Mouse (Mus musculus) urinary bladder, postnatal 4 days (tissue): ENCODE data around the gene Acta1.

ENCODE experiments used
- DNase-seq, 2 experiments: peaks; one replicate each; pipeline ENCODE4 v3.0.0; 2021 to 2022; ENCODE audit warnings: low spot score in 2 of 2

The Acta1 gene

GRCm38 (mm10) chr8:123894502-123895097 is at the start of gene Acta1:
Acta1 (minus strand) TSS chr8:123894751.
- DNase-seq = no peak

DNA sequence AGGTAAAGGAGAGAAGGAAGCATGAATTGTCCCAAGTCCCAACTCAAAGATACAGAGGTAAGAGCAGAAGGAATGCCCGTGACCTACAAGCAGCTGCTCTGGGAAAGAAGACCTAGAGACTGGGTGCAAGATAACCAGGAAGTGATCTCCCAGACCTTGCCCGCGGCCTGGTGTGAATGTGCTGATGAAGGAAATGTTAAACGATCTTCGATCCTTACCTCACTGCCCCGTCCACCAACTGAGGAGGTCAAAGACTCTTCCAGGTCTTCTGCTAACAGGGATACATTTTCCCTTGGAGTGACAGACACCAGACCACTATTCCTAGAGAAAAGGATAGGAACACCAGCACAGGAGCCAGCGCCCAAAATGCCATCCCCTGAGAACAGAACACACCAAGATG is 34.5 kb upstream of the Acta1 start:
- no peak for DNase-seq

DNA sequence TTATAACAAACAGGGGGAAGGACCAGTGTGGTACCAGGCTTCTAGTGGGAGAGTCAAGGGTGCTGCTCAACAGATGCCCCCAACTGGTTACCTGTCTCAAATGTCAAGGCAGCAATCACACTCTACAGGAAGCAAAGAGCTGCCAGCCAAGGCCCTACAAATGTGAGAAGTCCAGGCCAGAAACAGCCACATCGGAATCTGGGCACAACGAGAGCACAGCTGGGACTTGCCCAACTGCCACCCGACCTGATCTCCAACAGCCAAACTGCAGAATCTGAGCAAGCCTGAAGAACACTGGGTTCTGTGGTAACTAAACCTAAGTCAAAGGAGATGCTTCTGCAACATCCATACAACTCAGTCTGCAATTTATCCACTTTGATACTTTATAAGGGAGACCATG is 31.1 kb upstream of the Acta1 start:
- DNase-seq = no peak

- peak; percentile 72 to 80 for DNase-seq
Measured at GRCm38 (mm10) chr8:123924719-123925118, 30.2 kb upstream of the Acta1 start.

- DNase-seq = no peak
Measured at GRCm38 (mm10) chr8:123914635-123915034, 20.1 kb upstream of the Acta1 start.

DNA sequence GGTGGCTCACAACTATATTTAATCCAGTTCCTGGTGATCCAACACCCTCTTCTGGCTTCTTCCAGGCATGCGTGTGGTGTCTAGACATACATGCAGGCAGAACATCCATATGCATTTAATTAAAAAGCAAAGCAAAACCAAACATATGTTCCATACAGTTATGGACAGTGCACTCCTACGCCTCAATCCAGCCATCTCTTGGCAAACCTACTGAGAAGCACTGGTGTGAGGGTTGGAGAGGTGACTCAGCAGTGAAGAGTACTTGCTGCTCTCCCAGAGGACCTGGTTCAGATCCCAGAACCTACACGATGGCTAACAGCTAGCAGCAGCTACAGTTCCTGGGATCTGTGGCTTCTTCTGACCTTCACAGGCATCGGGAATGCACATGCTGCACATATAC is 17.7 kb upstream of the Acta1 start:
- no peak for DNase-seq

- no peak for DNase-seq
Measured at GRCm38 (mm10) chr8:123907604-123908003, 13.1 kb upstream of the Acta1 start.

DNA sequence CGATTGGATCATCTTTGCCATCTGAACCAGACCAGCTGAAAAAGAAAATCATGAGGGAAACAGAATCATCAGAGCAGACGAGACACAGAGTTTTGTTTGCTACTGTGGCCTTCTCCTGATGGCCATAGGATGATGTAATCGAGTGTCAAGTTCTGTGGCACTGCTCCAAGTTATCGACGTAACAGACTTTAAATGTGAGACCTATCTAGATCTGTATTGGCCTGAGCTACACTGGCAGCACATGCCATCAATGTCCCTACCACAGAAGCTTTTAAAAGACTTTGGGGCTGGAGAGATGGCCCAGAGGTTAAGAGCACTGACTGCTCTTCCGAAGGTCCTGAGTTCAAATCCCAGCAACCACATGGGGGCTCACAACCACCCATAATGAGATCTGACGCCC is 8.1 kb upstream of the Acta1 start:
- DNase-seq = no peak

DNA sequence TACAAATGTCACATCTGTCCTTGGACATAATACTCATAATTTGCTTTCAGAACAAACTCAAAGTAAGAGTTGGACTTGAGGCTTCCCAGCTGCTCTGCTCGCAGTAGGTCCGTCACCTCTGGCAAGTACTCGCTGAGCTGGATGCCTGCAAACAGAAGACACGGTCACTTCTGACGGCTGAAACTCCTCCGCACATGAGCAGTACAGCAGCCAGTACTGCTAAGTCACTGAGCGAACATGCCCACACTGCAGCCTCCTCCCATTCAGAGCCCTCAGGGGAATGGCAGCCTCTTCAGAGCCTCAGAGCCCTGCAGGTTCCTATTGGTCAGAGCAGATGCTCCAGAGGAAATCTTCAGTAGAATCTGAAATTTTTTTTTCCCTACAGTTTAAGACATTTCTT is 4.8 kb upstream of the Acta1 start:
- DNase-seq = no peak

DNA sequence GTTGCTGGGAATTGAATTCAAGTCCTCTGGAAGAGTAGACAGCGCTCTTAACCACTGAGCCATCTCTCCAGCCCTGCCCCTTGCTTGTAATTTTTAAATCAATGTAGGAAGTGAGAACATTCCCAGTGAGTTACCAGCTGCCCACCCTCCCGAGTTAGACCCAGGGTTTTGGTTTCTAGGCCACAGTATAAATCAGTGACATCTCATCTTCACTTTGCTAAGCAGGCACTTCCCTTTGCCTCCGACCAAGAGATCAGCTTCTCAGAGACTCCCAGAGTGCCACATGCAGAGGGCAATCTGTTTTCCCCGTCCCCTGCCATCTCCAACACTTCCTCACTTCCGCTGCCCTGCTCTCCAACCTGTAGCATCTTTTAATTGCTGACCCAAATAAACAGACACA is 4.0 kb upstream of the Acta1 start:
- DNase-seq = no peak

DNA sequence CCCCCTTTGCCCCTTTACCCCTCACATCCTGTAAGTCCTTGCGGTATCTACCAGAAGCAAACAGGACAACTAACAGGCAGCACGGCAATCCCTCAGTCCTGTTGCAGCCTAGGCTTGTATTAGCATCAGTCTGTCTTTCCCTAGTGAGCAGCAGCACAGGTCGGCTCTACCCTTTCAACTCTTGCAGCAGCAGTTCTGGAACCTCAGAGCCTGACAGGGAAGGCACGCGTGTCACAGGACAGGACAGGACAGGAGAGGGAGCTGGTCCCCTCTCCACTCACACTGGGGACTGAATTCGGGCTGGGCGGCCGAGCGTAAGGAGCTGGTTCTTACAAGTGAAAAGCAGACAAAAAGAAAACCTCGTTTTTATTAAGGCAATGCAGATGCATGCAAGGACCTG is 2.2 kb upstream of the Acta1 start:
- DNase-seq = no peak

GRCm38 (mm10) chr8:123896366-123896761 is 1.8 kb upstream of the Acta1 start:
- DNase-seq = no peak

DNA sequence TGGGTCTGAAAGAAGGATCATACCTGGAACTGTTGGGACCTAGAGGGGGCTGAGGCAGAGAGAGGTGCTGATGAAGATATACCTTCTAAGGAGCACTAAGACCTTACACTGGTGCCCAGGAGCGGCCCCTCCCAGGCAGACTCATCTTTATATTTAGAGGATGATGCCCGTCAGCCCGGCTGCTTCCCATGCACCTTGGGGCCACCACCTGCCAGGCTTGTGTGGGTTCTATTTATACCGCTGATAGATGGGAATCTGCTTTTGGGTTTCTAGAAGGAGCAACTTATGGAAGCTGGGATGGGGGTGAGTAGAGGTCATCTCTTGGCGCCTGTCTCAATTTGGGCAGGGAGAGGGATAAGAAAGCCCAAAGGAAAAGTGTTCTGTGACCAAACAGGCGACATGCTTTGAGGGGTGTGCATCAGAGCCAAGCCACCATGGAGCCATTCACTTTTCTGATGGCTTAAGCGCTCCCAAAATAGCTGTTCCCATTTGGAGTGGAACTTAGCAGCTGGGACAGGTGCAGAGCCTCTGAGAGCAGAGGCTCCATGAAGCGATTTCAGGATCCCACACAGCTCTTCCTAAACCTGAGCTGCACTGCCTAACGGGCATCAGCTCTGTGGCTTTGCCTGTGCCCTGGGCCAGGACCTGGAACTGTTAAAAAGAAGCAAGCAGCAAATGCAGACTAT is 1.3 kb upstream of the Acta1 start:
- no peak for DNase-seq

DNA sequence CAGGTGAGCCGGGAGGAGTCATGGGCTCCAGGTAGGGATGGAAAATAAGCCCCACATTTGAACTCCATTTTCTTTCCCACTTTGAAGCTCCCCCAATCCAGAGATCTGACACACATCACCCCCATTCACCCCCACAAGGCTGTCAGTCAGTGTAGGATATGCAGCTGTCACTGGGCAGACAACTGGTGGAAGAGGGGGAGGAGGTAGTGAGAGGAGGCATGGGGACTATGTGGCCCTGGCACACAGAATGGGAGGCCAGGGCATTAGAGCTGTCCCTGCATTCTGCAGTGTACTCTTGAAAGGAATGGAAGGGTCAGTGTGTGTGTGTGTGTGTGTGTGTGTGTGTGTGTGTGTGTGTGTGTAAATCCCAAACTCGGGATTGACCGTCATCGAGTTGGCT is 679 bp upstream of the Acta1 start:
- no peak for DNase-seq

GRCm38 (mm10) chr8:123893413-123893812 is 1.1 kb downstream of the Acta1 start:
- DNase-seq = no peak

DNA sequence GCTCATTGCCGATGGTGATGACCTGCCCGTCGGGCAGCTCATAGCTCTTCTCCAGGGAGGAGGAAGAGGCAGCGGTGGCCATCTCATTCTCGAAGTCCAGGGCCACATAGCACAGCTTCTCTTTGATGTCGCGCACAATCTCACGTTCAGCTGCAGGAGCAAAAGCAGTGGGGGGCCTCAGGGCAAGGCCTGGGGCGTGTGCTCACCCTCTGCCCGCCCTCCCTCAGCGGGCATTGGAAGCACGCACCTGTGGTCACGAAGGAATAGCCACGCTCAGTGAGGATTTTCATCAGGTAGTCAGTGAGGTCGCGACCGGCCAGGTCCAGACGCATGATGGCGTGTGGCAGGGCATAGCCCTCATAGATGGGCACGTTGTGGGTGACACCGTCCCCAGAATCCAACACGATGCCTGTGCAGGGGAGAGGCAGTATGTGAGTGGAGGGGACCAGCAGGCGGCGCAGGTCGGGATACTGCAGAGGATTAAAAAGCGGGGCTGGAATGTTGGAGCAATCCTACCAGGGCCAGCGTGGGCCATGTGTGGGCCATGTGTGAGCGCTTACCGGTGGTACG is 1.9 kb downstream of the Acta1 start:
- no peak for DNase-seq

DNA sequence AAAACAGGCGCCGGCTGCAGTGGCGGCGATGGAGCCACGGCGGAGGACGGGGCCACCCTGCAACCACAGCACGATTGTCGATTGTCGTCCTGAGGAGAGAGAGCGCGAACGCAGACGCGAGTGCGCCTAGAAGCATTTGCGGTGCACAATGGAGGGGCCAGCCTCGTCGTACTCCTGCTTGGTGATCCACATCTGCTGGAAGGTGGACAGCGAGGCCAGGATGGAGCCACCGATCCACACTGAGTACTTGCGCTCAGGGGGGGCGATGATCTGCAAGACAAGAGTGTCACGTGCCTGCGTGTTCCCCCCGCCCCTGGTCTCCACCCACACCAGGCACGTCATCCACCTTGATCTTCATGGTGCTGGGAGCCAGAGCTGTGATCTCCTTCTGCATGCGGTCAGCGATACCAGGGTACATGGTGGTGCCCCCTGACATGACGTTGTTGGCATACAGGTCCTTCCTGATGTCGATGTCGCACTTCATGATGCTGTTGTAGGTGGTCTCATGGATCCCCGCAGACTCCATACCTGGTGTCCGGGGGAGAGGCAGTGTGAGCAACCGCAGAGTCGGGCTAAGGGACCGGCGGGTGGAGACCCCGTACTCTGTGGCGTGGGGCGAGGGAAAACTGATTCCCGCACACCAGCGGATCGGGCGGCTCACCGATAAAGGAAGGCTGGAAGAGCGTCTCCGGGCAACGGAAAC is 2.5 kb downstream of the Acta1 start:
- DNase-seq = no peak

GRCm38 (mm10) chr8:123891271-123891670 is 3.3 kb downstream of the Acta1 start:
- DNase-seq = peak in 1 of 2 experiments; percentile 37

- no peak for DNase-seq
Measured at GRCm38 (mm10) chr8:123889797-123890196, 4.8 kb downstream of the Acta1 start.

DNA sequence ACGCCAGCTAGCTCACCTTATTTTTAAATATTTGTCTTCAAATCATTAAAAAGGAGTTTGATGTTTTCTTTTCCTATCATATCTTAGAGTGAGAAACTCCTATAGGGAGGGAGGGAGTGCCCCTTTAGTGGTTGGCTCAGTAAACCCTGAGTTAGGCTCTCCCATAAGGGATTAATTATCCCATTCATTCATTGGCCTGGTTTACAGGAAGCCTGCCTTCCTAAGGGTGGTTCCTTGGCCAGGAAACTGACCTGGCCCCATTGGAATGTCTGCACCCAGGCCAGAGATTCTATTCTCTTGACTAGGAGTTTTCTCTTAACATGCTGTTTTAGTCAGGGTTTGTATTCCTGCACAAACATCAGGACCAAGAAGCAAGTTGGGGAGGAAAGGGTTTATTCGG is 6.6 kb downstream of the Acta1 start:
- DNase-seq = no peak

- no peak for DNase-seq
Measured at GRCm38 (mm10) chr8:123887163-123887562, 7.4 kb downstream of the Acta1 start.

- DNase-seq = no peak
Measured at GRCm38 (mm10) chr8:123884721-123885565, 9.6 kb downstream of the Acta1 start.
